Mouse (Mus musculus): Measurements from ENCODE around the gene Ccdc12. TPM values are rescaled to one million over a fixed set of nuclear protein-coding genes. Genes with fewer than 3 reads are reported as not detected.

Ccdc12 gene
- 10 to 100 TPM; 56.1 to 60.8 TPM for total RNA-seq (2021)

- intact Hi-C loops (cut with DNase I): no loop called here
Observed at GRCm38 (mm10) chr9:110656249-110657221, at the start of gene Ccdc12. Gene Ccdc12, plus strand, starts transcription at chr9:110656503.

GRCm38 (mm10) chr9:110611471-110611870 is 44.8 kb upstream of the Ccdc12 start:
- no peak for DNase-seq (ENCODE audit: low spot score in 2 of 2)
- intact Hi-C loops (cut with DNase I): no loop called here

More at GRCm38 (mm10) chr9:110656249-110657221, at the start of gene Ccdc12:
- DNase-seq (ENCODE audit: low spot score in 2 of 2): peak; percentile 97

GRCm38 (mm10) chr9:110617081-110617480 is 39.2 kb upstream of the Ccdc12 start:
- no peak for DNase-seq (ENCODE audit: low spot score in 2 of 2)

GRCm38 (mm10) chr9:110620180-110620579 is 36.1 kb upstream of the Ccdc12 start:
- DNase-seq (ENCODE audit: low spot score in 2 of 2): no peak
- intact Hi-C loops (cut with DNase I): no loop called here

More at GRCm38 (mm10) chr9:110617081-110617480, 39.2 kb upstream of the Ccdc12 start:
- intact Hi-C loops (cut with DNase I): no loop called here

- intact Hi-C loops (cut with DNase I): no loop called here
- no peak for DNase-seq (ENCODE audit: low spot score in 2 of 2)
Observed at GRCm38 (mm10) chr9:110620685-110621084, 35.6 kb upstream of the Ccdc12 start.

GRCm38 (mm10) chr9:110622621-110623219 is 33.6 kb upstream of the Ccdc12 start:
- no peak for DNase-seq (ENCODE audit: low spot score in 2 of 2)
- intact Hi-C loops (cut with DNase I): no loop called here

- intact Hi-C loops (cut with DNase I): no loop called here
- no peak for DNase-seq (ENCODE audit: low spot score in 2 of 2)
Observed at GRCm38 (mm10) chr9:110623416-110624195, 32.7 kb upstream of the Ccdc12 start.

GRCm38 (mm10) chr9:110624361-110625166 is 31.7 kb upstream of the Ccdc12 start, which contains the start of gene Nradd:
Gene Nradd, minus strand, starts transcription at chr9:110624452.
- DNase-seq (ENCODE audit: low spot score in 2 of 2): peak; percentile 80
- intact Hi-C loops (cut with DNase I): no loop called here

GRCm38 (mm10) chr9:110625350-110625908 is 30.9 kb upstream of the Ccdc12 start:
- intact Hi-C loops (cut with DNase I): no loop called here
- no peak for DNase-seq (ENCODE audit: low spot score in 2 of 2)

- no peak for DNase-seq (ENCODE audit: low spot score in 2 of 2)
- intact Hi-C loops (cut with DNase I): loop anchor here (5.0 kb wide), 1 partner anchor 152 kb away; no protein-coding TSS in a partner anchor
Observed at GRCm38 (mm10) chr9:110630171-110630570, 26.1 kb upstream of the Ccdc12 start.

GRCm38 (mm10) chr9:110631191-110631590 is 25.1 kb upstream of the Ccdc12 start:
- intact Hi-C loops (cut with DNase I): loop anchor here (5.0 kb wide), 1 partner anchor 151 kb away; no protein-coding TSS in a partner anchor
- DNase-seq (ENCODE audit: low spot score in 2 of 2): no peak

- intact Hi-C loops (cut with DNase I): loop anchor here (5.0 kb wide), 1 partner anchor 151 kb away; no protein-coding TSS in a partner anchor
- no peak for DNase-seq (ENCODE audit: low spot score in 2 of 2)
Observed at GRCm38 (mm10) chr9:110631651-110632275, 24.5 kb upstream of the Ccdc12 start.

GRCm38 (mm10) chr9:110632671-110633070 is 23.6 kb upstream of the Ccdc12 start:
- intact Hi-C loops (cut with DNase I): loop anchor here (5.0 kb wide), 1 partner anchor 150 kb away; no protein-coding TSS in a partner anchor
- DNase-seq (ENCODE audit: low spot score in 2 of 2): no peak

GRCm38 (mm10) chr9:110633882-110634281 is 22.4 kb upstream of the Ccdc12 start:
- no peak for DNase-seq (ENCODE audit: low spot score in 2 of 2)
- intact Hi-C loops (cut with DNase I): loop anchor here (2.0 to 5.0 kb wide), 2 partner anchors 19 to 148 kb away; no protein-coding TSS in a partner anchor

- intact Hi-C loops (cut with DNase I): loop anchor here (1.0 to 5.0 kb wide), 3 partner anchors 18 to 223 kb away; no protein-coding TSS in a partner anchor
Observed at GRCm38 (mm10) chr9:110635225-110635624, 21.1 kb upstream of the Ccdc12 start.

GRCm38 (mm10) chr9:110638611-110639021 is 17.7 kb upstream of the Ccdc12 start:
- no peak for DNase-seq (ENCODE audit: low spot score in 2 of 2)
- intact Hi-C loops (cut with DNase I): loop anchor here (5.0 kb wide), 1 partner anchor 226 kb away; no protein-coding TSS in a partner anchor

More at GRCm38 (mm10) chr9:110635225-110635624, 21.1 kb upstream of the Ccdc12 start:
- DNase-seq (ENCODE audit: low spot score in 2 of 2): peak; percentile 78 to 79

GRCm38 (mm10) chr9:110641006-110641405 is 15.3 kb upstream of the Ccdc12 start:
- no peak for DNase-seq (ENCODE audit: low spot score in 2 of 2)
- intact Hi-C loops (cut with DNase I): no loop called here
